In genomic region chr2:126363050-126363744, GRCm38 (mm10) we compare ENCODE assay signal across 8 mouse cellular contexts.
A peak's percentile ranks its signal among the peaks of the same experiment; 100 is the strongest.
DNase-seq lines count a peak whose midpoint lies in the region; ATAC-seq lines count a peak whose summit lies in the region.

No protein-coding gene starts in this region.

- no peaks in the 10 kb centered on the region for H3K27me3 ChIP-seq in forebrain, embryonic 15.5 days
- no peaks in the 10 kb centered on the region for H3K27me3 ChIP-seq in hindbrain, embryonic 11.5 days (ENCODE audit: control insufficient read depth, insufficient read depth, low read length)

- no peak overlapping the region for H3K4me2 ChIP-seq in forebrain, embryonic 15.5 days (replicated peaks)
- no peak overlapping the region for H3K4me2 ChIP-seq in hindbrain, embryonic 11.5 days (replicated peaks; ENCODE audit: low read depth, low read length)

- DNase-seq in MEL-GATA-1-ER (ENCODE audit: extremely low read depth, low read depth), result peak; percentile 75
- peak; percentile 88 for DNase-seq in hindbrain, embryonic 11.5 days (ENCODE audit: low spot score)
- peak; percentile 60 to 93 for DNase-seq in layer of hippocampus, postnatal 25 days (ENCODE audit: extremely low spot score in 1 of 2, low spot score in 1 of 2)
- DNase-seq in lung, postnatal 36 days, result peak; percentile 86
- DNase-seq in retina, postnatal 7 days (ENCODE audit: low read depth, low spot score), result peak; percentile 50
- DNase-seq in urinary bladder, adult 18-20 months (ENCODE audit: low spot score in 2 of 2), result peak; percentile 67 to 69

- no peaks in the 10 kb centered on the region for H3K36me3 ChIP-seq in forebrain, embryonic 15.5 days
- H3K36me3 ChIP-seq in hindbrain, embryonic 11.5 days (ENCODE audit: control insufficient read depth, insufficient read depth, low read length), result no peaks in the 10 kb centered on the region

- H3K4me1 ChIP-seq in forebrain, embryonic 15.5 days, result no peaks in the 10 kb centered on the region
- no peaks in the 10 kb centered on the region for H3K4me1 ChIP-seq in hindbrain, embryonic 11.5 days (replicated peaks; ENCODE audit: control insufficient read depth, insufficient read depth, low read length)

- H3K9me3 ChIP-seq in forebrain, embryonic 15.5 days, result no peaks in the 10 kb centered on the region
- no peaks in the 10 kb centered on the region for H3K9me3 ChIP-seq in hindbrain, embryonic 11.5 days (ENCODE audit: control insufficient read depth, low read length)

- H3K4me3 ChIP-seq in forebrain, embryonic 15.5 days, result no peak overlapping the region
- H3K4me3 ChIP-seq in hindbrain, embryonic 11.5 days (ENCODE audit: low read depth, low read length), result no peak overlapping the region

- WGBS in forebrain, embryonic 15.5 days, result 52% methylated on average over 7 of the region's 7 CpGs
- 57% methylated on average over 7 of the region's 7 CpGs for WGBS in hindbrain, embryonic 11.5 days

- no peak overlapping the region for H3K9ac ChIP-seq in forebrain, embryonic 15.5 days (replicated peaks)
- H3K9ac ChIP-seq in hindbrain, embryonic 11.5 days (ENCODE audit: low read depth, low read length), result no peak overlapping the region

- peak; percentile 49; the same call in 1 of the 2 replicates for ATAC-seq in cerebellum, adult (ENCODE audit: insufficient number of reproducible peaks, low FRiP score, low TSS enrichment)
- peak; percentile 63 for ATAC-seq in forebrain, embryonic 15.5 days (replicated peaks)
- 0 out of 2 replicates have a peak, but pooled peaks have one; percentile 40 for ATAC-seq in hindbrain, embryonic 11.5 days (ENCODE audit: low FRiP score)

- no peak overlapping the region for H3K27ac ChIP-seq in forebrain, embryonic 15.5 days (replicated peaks)
- H3K27ac ChIP-seq in hindbrain, embryonic 11.5 days (ENCODE audit: low read depth, low read length), result no peak overlapping the region
